Mouse (Mus musculus): ENCODE measurements around the gene 1700003F12Rik. TPM values are rescaled to one million over a fixed set of nuclear protein-coding genes. Genes with fewer than 3 reads are reported as not detected.
A peak's percentile ranks its signal among the peaks of the same experiment; 100 is the strongest.

The 1700003F12Rik gene
- not detected in 2 replicates for total RNA-seq (2014; fragmentation: Nextera tagmentation)
- total RNA-seq (2017): not detected in 2 replicates

GRCm38 (mm10) chr2:154546711-154547110, at the start of gene 1700003F12Rik:
Gene 1700003F12Rik, plus strand, starts transcription at chr2:154547085.
- no peak for ATAC-seq (replicated peaks; ENCODE audit: poor library complexity, severe bottlenecking)

- ATAC-seq (replicated peaks; ENCODE audit: poor library complexity, severe bottlenecking): no peak
Measured at GRCm38 (mm10) chr2:154498571-154498970, 48.3 kb upstream of the 1700003F12Rik start.

GRCm38 (mm10) chr2:154499717-154500247, 47.1 kb upstream of the 1700003F12Rik start:
- ATAC-seq (replicated peaks; ENCODE audit: poor library complexity, severe bottlenecking): no peak

- ATAC-seq (replicated peaks; ENCODE audit: poor library complexity, severe bottlenecking): no peak
Measured at GRCm38 (mm10) chr2:154500758-154501157, 46.1 kb upstream of the 1700003F12Rik start.

- no peak for ATAC-seq (replicated peaks; ENCODE audit: poor library complexity, severe bottlenecking)
Measured at GRCm38 (mm10) chr2:154507076-154507475, 39.8 kb upstream of the 1700003F12Rik start.

GRCm38 (mm10) chr2:154507566-154508283, 39.2 kb upstream of the 1700003F12Rik start:
- ATAC-seq (replicated peaks; ENCODE audit: poor library complexity, severe bottlenecking): no peak

- no peak for ATAC-seq (replicated peaks; ENCODE audit: poor library complexity, severe bottlenecking)
Measured at GRCm38 (mm10) chr2:154508450-154508849, 38.4 kb upstream of the 1700003F12Rik start.

- ATAC-seq (replicated peaks; ENCODE audit: poor library complexity, severe bottlenecking): no peak
Measured at GRCm38 (mm10) chr2:154510141-154510540, 36.7 kb upstream of the 1700003F12Rik start.

- ATAC-seq (replicated peaks; ENCODE audit: poor library complexity, severe bottlenecking): no peak
Measured at GRCm38 (mm10) chr2:154516944-154517343, 29.9 kb upstream of the 1700003F12Rik start.

- no peak for ATAC-seq (replicated peaks; ENCODE audit: poor library complexity, severe bottlenecking)
Measured at GRCm38 (mm10) chr2:154517424-154517823, 29.5 kb upstream of the 1700003F12Rik start.

GRCm38 (mm10) chr2:154521449-154521848, 25.4 kb upstream of the 1700003F12Rik start:
- ATAC-seq (replicated peaks; ENCODE audit: poor library complexity, severe bottlenecking): no peak

- ATAC-seq (replicated peaks; ENCODE audit: poor library complexity, severe bottlenecking): no peak
Measured at GRCm38 (mm10) chr2:154522334-154522733, 24.6 kb upstream of the 1700003F12Rik start.

GRCm38 (mm10) chr2:154525285-154525684, 21.6 kb upstream of the 1700003F12Rik start:
- no peak for ATAC-seq (replicated peaks; ENCODE audit: poor library complexity, severe bottlenecking)

GRCm38 (mm10) chr2:154526531-154526930, 20.4 kb upstream of the 1700003F12Rik start:
- ATAC-seq (replicated peaks; ENCODE audit: poor library complexity, severe bottlenecking): no peak

- no peak for ATAC-seq (replicated peaks; ENCODE audit: poor library complexity, severe bottlenecking)
Measured at GRCm38 (mm10) chr2:154532888-154533287, 14.0 kb upstream of the 1700003F12Rik start.

GRCm38 (mm10) chr2:154534704-154535270, 12.1 kb upstream of the 1700003F12Rik start:
- ATAC-seq (replicated peaks; ENCODE audit: poor library complexity, severe bottlenecking): no peak

GRCm38 (mm10) chr2:154538310-154538709, 8.6 kb upstream of the 1700003F12Rik start:
- ATAC-seq (replicated peaks; ENCODE audit: poor library complexity, severe bottlenecking): no peak

- no peak for ATAC-seq (replicated peaks; ENCODE audit: poor library complexity, severe bottlenecking)
Measured at GRCm38 (mm10) chr2:154538710-154539109, 8.2 kb upstream of the 1700003F12Rik start.

GRCm38 (mm10) chr2:154539720-154540119, 7.2 kb upstream of the 1700003F12Rik start:
- ATAC-seq (replicated peaks; ENCODE audit: poor library complexity, severe bottlenecking): peak; percentile 61

GRCm38 (mm10) chr2:154541630-154542029, 5.3 kb upstream of the 1700003F12Rik start:
- ATAC-seq (replicated peaks; ENCODE audit: poor library complexity, severe bottlenecking): no peak

- no peak for ATAC-seq (replicated peaks; ENCODE audit: poor library complexity, severe bottlenecking)
Measured at GRCm38 (mm10) chr2:154543567-154544347, 3.1 kb upstream of the 1700003F12Rik start.

Data from granulocyte monocyte progenitor cell, adult 5-6 weeks (primary cell).